Mouse (Mus musculus): ENCODE results near the gene Olfr1535. TPM values are rescaled to one million over a fixed set of nuclear protein-coding genes. Genes with fewer than 3 reads are reported as not detected.

Olfr1535 gene
- not detected in 2 replicates for total RNA-seq (2017)

GRCm38 (mm10) chr13:21559793-21560192 lies at the start of gene Olfr1535:
Olfr1535 (minus strand) TSS chr13:21559893.
- ATAC-seq (replicated peaks; ENCODE audit: low read depth, poor library complexity, severe bottlenecking) = no peak

GRCm38 (mm10) chr13:21591618-21592017 lies 31.9 kb upstream of the Olfr1535 start:
- ATAC-seq (replicated peaks; ENCODE audit: low read depth, poor library complexity, severe bottlenecking) = no peak

GRCm38 (mm10) chr13:21581659-21582058 lies 22.0 kb upstream of the Olfr1535 start, which contains the start of gene Olfr1364:
Olfr1364 (minus strand) TSS chr13:21581759.
- no peak for ATAC-seq (replicated peaks; ENCODE audit: low read depth, poor library complexity, severe bottlenecking)

- ATAC-seq (replicated peaks; ENCODE audit: low read depth, poor library complexity, severe bottlenecking) = no peak
Measured at GRCm38 (mm10) chr13:21550416-21551110, 9.1 kb downstream of the Olfr1535 start.

GRCm38 (mm10) chr13:21549487-21549886 lies 10.2 kb downstream of the Olfr1535 start:
- ATAC-seq (replicated peaks; ENCODE audit: low read depth, poor library complexity, severe bottlenecking) = no peak

- no peak for ATAC-seq (replicated peaks; ENCODE audit: low read depth, poor library complexity, severe bottlenecking)
Measured at GRCm38 (mm10) chr13:21542708-21543107, 17.0 kb downstream of the Olfr1535 start, which contains the start of gene Olfr1366. Olfr1366 (minus strand) TSS chr13:21542808.

GRCm38 (mm10) chr13:21530781-21531201 lies 28.9 kb downstream of the Olfr1535 start, which contains the start of gene Zkscan8:
Zkscan8 (minus strand) TSS chr13:21531120.
- ATAC-seq (replicated peaks; ENCODE audit: low read depth, poor library complexity, severe bottlenecking) = peak; percentile 100

- ATAC-seq (replicated peaks; ENCODE audit: low read depth, poor library complexity, severe bottlenecking) = no peak
Measured at GRCm38 (mm10) chr13:21530136-21530535, 29.6 kb downstream of the Olfr1535 start.

GRCm38 (mm10) chr13:21506221-21506649 lies 53.5 kb downstream of the Olfr1535 start:
- peak; percentile 99 for ATAC-seq (replicated peaks; ENCODE audit: low read depth, poor library complexity, severe bottlenecking)

Other genes with a start within 250 kb of the Olfr1535 start
- not detected in 2 replicates for gene Gpx6, start 247.8 kb downstream of the Olfr1535 start, total RNA-seq (2017)
- gene Olfr1367, start 213.0 kb downstream of the Olfr1535 start, total RNA-seq (2017) = not detected in 2 replicates
- gene Zscan12, start 197.1 kb downstream of the Olfr1535 start, total RNA-seq (2017) = 9.0 and 12.3 TPM in 2 replicates
- gene Zkscan3, start 157.1 kb downstream of the Olfr1535 start, total RNA-seq (2017) = 37.7 and 38.6 TPM in 2 replicates
- 0.87 and 1.2 TPM in 2 replicates for gene Pgbd1, start 118.8 kb downstream of the Olfr1535 start, total RNA-seq (2017)
- 18.6 and 27.6 TPM in 2 replicates for gene Zscan26, start 106.2 kb downstream of the Olfr1535 start, total RNA-seq (2017)
- gene Nkapl, start 91.4 kb downstream of the Olfr1535 start, total RNA-seq (2017) = 0.19 TPM in 1 of 2 replicates, not detected in the other
- gene Zkscan4, start 81.0 kb downstream of the Olfr1535 start, total RNA-seq (2017) = 0.73 and 1.4 TPM in 2 replicates
- gene Gm10065, start 80.5 kb downstream of the Olfr1535 start, total RNA-seq (2017) = not detected in 2 replicates
- gene AK157302, start 64.7 kb downstream of the Olfr1535 start, total RNA-seq (2017) = 0.37 and 0.44 TPM in 2 replicates
- gene Gm11273, start 58.5 kb downstream of the Olfr1535 start, total RNA-seq (2017) = 8.5 and 11.7 TPM in 2 replicates
- 12.4 and 14.7 TPM in 2 replicates for gene Zkscan8, start 28.8 kb downstream of the Olfr1535 start, total RNA-seq (2017)
- not detected in 2 replicates for gene Olfr1366, start 17.1 kb downstream of the Olfr1535 start, total RNA-seq (2017)
- not detected in 2 replicates for gene Olfr1364, start 21.9 kb upstream of the Olfr1535 start, total RNA-seq (2017)
- gene Olfr1362, start 54.1 kb upstream of the Olfr1535 start, total RNA-seq (2017) = not detected in 2 replicates
- gene Olfr11, start 82.6 kb upstream of the Olfr1535 start, total RNA-seq (2017) = not detected in 2 replicates
- not detected in 2 replicates for gene Olfr1361, start 103.5 kb upstream of the Olfr1535 start, total RNA-seq (2017)
- not detected in 2 replicates for gene Olfr1360, start 117.5 kb upstream of the Olfr1535 start, total RNA-seq (2017)
- not detected in 2 replicates for gene Olfr1359, start 138.2 kb upstream of the Olfr1535 start, total RNA-seq (2017)
- gene Hist1h2bl, start 156.2 kb upstream of the Olfr1535 start, total RNA-seq (2017) = 401 and 517 TPM in 2 replicates
- gene Hist1h2ai, start 156.5 kb upstream of the Olfr1535 start, total RNA-seq (2017) = 1,241 and 1,337 TPM in 2 replicates
- 145 and 293 TPM in 2 replicates for gene Hist1h3h, start 157.8 kb upstream of the Olfr1535 start, total RNA-seq (2017)
- 379 and 469 TPM in 2 replicates for gene Hist1h2bm, start 162.2 kb upstream of the Olfr1535 start, total RNA-seq (2017)
- gene Hist1h4j, start 175.2 kb upstream of the Olfr1535 start, total RNA-seq (2017) = 469 and 581 TPM in 2 replicates
- gene Hist1h4k, start 190.6 kb upstream of the Olfr1535 start, total RNA-seq (2017) = 4,229 and 5,615 TPM in 2 replicates
- 950 and 1,047 TPM in 2 replicates for gene Hist1h2ak, start 193.9 kb upstream of the Olfr1535 start, total RNA-seq (2017)
- gene Hist1h2bn, start 194.2 kb upstream of the Olfr1535 start, total RNA-seq (2017) = 1,475 and 1,634 TPM in 2 replicates
- gene Hist1h1b, start 220.7 kb upstream of the Olfr1535 start, total RNA-seq (2017) = 1,123 and 1,267 TPM in 2 replicates
- 252 and 264 TPM in 2 replicates for gene Hist1h3i, start 223.5 kb upstream of the Olfr1535 start, total RNA-seq (2017)
- gene Hist1h2an, start 227.3 kb upstream of the Olfr1535 start, total RNA-seq (2017) = 413 and 544 TPM in 2 replicates
- gene Hist1h2bp, start 227.6 kb upstream of the Olfr1535 start, total RNA-seq (2017) = 69.7 and 70.4 TPM in 2 replicates